Mouse (Mus musculus) urinary bladder, adult 18-20 months (tissue): ENCODE results near the gene Ccnh.
"Not testable (repeated sequence)": the region's sequence is repeated elsewhere in the genome, so short reads cannot be mapped to it uniquely, and the experiment has no call there.

Experiments
- DNase-seq, 2 experiments: peaks; one replicate each; pipeline ENCODE4 v3.0.0; 2022; ENCODE audit warnings: low spot score in 2 of 2, mixed read lengths in 2 of 2

Ccnh gene

DNA sequence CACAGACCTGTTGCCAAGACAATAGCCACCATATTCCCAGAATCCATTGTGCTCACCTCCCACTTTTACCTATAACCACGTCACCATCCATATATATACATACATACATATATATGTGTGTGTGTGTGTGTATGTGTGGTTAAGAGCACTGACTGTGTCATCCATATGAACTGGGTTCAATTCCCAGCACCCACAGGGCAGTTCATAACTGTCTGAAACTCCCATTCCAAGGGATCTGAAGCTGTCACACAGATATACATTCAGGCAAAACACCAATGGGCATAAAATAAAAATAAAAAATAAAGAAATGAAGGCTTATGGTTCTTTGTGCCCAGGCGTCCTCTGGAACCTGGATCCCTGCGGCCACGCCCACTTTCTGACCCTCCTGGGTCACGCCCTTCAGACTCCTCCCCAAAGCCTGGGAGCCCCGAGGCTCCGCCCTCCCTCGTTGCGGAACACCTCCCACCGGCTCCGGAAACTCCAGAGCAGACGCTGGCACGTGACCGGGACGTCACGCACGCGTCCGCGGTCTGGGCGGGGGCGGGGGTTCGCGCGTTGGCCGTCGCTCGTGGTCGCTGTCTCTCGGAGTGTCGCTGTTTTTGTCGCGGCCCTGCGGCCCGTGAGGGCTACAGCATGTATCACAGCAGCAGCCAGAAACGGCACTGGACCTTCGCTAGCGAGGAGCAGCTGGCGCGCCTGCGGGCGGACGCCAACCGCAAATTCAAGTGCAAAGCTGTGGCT lies at the start of gene Ccnh:
Gene Ccnh, plus strand, starts transcription at position 506 of the 741 bp plus-strand sequence.
- peak; percentile 87 for DNase-seq

DNA sequence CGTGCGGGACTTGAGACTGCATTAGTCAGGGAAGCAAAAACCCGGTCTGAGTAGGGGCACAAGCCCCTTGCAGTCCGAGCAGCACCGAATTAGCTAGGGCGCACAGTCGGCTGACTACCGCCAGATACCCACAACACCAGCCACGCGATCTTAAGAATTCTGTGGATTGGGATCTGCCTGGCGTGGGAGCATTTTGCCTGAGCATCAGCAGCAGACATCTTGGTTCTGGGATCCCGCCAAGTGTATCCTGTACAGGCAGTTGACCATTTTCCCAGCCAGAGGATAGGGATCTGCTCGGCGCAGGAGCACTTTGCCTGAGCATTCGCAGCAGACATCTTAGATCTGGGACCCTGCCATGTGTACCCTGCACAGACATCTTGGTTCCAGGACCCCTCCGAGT lies 45.8 kb upstream of the Ccnh start:
- DNase-seq, result not testable (repeated sequence)

DNA sequence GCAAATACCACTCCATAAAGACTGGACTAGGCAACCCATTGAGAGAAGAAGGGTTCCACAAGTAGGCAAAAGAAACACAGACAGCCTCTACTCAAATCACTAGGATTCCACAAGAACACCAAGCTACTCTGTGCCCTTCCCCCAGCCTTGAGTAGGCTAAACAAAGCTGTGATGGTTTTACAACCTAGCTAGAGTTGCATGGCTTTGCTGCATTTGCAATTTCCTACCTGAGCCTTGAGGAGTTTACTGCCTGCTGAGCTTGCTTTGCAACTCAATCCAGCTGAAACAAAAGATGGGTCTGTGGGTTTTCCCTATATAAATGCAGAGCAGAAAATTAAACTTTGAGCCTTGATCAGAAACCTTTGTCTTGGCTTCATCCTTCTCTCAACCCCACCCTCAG lies 42.7 kb upstream of the Ccnh start:
- DNase-seq, result no peak

DNA sequence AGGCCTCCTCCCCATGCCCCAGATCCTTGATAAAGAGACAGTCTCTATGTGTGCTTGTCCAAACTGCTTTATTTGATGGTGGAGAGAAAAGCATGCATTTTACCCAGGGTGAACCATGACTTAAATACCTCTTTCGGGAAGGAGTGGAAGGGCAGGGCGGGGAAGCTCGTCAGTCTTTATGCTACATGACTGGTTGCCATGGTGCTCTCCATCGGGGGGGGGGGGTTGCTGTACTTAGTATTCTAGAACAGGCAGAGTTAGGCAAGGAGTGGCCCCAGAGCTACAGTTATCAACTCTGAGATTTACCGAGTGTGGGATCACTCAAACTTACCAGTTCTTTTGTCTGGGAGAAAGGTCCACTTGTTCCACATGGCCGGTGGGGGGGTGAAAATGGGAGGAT lies 34.5 kb upstream of the Ccnh start:
- DNase-seq, result no peak

DNA sequence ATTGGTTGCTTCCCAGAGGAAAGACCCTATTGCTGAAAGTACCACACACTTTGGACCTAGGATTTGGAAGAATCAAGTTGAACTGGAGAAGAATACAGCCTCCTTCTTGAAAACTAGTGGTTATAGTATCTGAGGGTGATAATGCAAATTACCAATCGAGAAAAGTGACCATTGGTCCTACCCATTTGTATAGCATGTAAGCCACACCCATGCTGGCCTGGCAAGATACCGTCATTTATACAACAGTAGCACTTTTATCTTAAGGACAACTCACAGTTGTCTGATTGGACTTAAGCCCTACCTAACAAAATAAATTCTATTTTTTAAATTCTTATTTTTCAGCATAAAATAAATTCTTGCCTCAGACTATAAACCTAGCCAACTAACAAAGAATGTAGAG lies 29.2 kb upstream of the Ccnh start:
- no peak for DNase-seq

DNA sequence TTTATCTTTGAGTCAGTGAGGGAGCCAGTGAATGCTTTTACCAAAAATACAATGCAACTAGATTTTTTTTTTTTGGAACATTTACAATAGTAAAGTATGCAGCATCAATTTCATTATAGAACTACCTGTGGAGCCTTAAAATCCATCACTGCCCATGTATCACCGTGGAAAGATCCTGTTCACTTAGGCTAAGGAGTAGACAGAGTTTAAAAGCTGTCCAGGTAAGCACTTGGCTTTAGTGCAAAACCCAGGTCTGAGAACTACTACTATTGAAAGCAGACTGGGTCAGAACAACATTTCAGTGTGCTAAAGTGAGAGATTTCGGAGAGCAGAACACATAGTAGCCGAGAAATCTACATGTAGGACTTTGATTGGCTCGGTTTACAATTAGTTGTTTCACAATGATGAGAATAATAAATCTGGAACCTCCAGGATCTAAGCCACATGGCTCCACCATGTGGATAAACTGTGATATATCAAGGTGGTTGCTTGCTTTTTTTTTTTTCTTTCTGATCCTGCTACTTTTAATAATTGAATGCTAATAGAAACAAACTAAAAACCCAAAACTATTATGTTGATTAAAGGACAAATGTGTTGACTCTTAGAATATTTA lies 24.6 kb upstream of the Ccnh start:
- no peak for DNase-seq

DNA sequence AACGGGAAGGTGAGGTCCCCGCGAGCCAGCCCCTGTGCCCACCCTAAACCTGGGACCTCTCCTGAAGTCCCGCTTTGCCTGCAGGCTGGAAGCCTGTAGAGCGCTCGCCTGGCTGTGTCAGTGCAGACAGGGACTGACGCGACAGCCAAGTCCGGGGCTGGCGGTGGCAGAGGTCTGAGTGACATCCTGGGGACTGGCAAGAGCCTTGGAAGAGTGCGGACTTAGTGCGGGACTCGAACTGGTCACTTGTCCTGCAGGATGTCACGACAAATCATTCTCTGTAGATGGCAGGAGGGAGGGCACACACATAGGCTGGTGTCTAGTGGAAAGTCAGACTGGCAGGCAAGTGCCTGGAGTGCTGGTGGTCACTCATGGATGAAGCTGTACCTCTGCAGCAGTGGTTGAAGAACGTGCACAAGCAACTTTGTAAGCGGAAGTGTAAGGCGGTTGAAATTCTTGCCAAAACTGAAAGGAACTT lies 475 bp downstream of the Ccnh start:
- no peak for DNase-seq

DNA sequence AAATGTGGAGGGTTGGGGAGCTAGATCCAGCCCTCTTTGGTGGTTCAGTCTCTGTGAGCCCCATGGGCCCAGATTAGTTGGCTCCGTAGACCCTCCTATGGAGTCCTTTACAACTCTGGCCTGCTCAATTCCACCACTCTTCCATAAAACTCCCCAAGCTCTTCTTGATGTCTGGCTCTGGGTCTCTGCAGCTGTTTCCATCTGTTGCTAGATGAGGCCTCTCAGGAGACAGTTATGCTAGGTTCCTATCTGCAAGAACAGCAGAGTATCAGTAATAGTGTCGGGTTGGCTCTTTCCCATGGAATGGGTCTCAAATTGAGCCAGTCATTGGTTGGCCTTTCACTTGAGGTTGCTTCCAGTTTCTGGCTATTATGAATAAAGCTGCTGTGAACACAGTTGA lies 2.0 kb downstream of the Ccnh start:
- no peak for DNase-seq

DNA sequence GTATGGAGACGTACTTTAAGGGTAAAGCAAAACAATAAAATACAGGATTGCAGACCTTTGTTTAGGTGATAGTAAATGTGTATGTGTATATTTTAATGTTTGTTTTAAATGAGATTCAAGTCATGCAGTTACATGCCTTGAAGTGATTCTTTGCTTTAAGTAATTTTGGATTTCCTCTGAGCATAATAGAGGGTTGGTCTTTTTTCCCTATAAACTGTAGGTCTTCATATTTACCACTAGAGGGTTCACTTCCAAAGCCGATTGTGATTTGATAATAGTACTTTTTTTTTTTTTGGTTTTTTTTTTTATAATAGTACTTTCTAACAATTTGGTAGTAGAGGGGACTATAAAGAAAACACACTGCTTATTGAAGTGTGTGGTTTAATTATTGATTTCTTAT lies 18.3 kb downstream of the Ccnh start:
- no peak for DNase-seq

DNA sequence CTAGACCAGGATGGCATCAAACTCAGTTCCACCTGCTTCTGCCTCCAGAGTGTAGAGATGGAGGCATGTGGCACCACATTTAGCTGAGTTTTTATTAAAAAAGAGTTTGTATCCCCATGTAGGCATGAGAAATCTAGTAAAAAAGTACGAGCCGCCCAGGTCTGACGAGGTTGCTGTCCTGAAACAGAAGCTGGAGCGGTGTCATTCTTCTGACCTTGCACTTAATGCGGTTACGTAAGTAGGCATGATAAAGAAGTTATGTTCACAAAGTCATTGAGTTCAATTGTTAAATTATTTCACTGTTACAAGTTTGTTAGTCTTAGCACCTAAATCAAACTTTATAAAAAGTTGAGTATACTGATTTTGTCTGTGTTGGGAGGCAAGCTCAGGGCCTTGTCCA lies 19.4 kb downstream of the Ccnh start:
- no peak for DNase-seq

DNA sequence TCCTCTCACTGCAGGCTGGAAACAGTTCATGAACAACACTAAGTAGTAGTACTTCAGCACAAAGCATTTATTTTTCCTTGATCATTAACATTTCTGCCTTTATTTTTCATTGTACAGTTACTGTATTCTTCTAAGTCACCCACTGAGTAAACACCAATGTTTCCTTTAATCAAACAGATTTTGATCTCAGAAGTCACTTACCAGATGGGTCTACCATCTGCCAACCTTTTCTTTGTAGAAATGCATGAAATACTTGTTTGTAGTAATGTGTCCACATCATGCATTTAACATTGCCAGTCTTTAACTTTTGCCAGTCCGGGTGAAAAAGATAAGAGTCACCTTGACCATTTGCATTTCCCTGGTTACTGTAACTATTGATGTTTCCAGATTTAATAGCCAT lies 21.1 kb downstream of the Ccnh start:
- DNase-seq, result no peak

DNA sequence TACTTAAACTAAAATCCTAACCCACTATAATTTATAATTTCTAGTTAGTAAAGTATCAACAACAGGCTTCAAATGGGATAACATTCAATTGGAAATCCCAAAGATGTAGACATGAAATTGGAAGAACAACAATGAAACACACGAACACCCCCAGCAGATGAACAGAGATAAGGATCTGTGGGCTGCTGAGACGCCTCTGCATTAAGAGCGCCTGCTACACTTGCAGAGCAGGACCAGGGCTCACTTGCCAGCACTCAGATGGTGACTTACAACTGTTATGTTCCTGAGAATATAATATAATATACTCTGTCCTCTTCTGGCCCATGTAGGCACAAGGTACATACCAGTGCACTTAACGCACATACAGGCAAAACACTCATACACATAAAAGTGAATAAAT lies 29.4 kb downstream of the Ccnh start:
- DNase-seq, result no peak

DNA sequence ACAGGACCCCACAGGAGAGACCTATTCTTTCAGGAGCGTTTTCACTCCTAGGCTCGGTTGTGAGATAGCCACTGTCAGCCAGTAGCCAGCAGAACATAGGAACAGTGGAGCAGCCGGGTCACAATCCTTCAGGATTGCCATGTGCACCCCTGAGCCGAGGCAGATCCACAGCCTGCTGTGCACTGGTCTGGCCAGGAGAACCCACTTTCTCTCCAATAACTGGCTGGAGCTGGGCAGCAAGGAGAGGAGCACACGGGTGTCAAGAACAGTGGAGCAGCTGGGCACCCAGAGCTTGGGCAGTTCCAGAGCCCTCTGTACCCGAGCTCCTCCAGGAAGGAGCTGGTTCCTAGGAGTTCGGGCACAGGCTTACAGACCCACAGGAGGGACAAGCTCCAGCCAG lies 49.6 kb downstream of the Ccnh start:
- DNase-seq, result no peak
